Mouse (Mus musculus): ENCODE results near the gene Defb22. TPM values are rescaled to one million over a fixed set of nuclear protein-coding genes. Genes with fewer than 3 reads are reported as not detected.

The Defb22 gene
- polyA plus RNA-seq, 1 experiment from 2014 or later, result not detected

- no peak for DNase-seq (ENCODE audit: low spot score)
These were observed 47.6 kb downstream of the Defb22 start for GRCm38 (mm10) chr2:152442322-152442721.

DNA sequence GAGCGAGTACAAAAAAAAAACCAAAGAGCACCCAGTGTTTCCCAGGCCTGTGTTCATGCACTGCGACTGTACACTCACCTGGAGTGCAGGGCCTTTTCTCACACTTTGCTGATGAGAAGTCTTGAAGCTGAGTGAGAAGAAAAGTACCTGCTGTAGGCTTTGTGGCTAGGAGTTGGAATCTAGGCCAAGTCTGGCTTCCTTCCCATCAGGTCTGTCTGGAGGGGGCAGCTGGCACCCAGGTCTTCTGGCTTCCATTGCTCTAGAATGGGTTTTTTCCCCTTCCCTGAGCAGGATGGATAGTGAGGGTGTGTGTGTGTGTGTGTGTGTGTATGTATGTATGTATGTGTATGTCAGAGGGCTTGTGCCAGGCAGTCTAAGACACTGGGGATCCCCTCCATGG is 50.1 kb downstream of the Defb22 start:
- DNase-seq (ENCODE audit: low spot score), result no peak

- DNase-seq (ENCODE audit: low spot score), result peak; percentile 10
These were observed 51.0 kb downstream of the Defb22 start for GRCm38 (mm10) chr2:152438963-152439362.

GRCm38 (mm10) chr2:152436983-152437860 is 52.7 kb downstream of the Defb22 start:
- DNase-seq (ENCODE audit: low spot score), result peak; percentile 82

GRCm38 (mm10) chr2:152436405-152436901 is 53.5 kb downstream of the Defb22 start:
- DNase-seq (ENCODE audit: low spot score), result no peak

Other genes with a start within 250 kb of the Defb22 start
- 28.5 and 31.1 TPM in 2 replicates for gene Tbc1d20, start 196.3 kb downstream of the Defb22 start, polyA plus RNA-seq (2015; fragmentation: Nextera tagmentation; extraction: Ambion mirVana)
- gene Rbck1, start 157.5 kb downstream of the Defb22 start, polyA plus RNA-seq (2015; fragmentation: Nextera tagmentation; extraction: Ambion mirVana), result 131 and 138 TPM in 2 replicates
- 1.4 and 1.6 TPM in 2 replicates for gene Trib3, start 146.1 kb downstream of the Defb22 start, polyA plus RNA-seq (2015; fragmentation: Nextera tagmentation; extraction: Ambion mirVana)
- gene Nrsn2, start 113.5 kb downstream of the Defb22 start, polyA plus RNA-seq (2015; fragmentation: Nextera tagmentation; extraction: Ambion mirVana), result not detected in 2 replicates
- gene Sox12, start 92.1 kb downstream of the Defb22 start, polyA plus RNA-seq (2015; fragmentation: Nextera tagmentation; extraction: Ambion mirVana), result 0.91 and 1.2 TPM in 2 replicates
- 7.2 and 7.4 TPM in 2 replicates for gene Zcchc3, start 75.1 kb downstream of the Defb22 start, polyA plus RNA-seq (2015; fragmentation: Nextera tagmentation; extraction: Ambion mirVana)
- gene 6820408C15Rik, start 74.6 kb downstream of the Defb22 start, polyA plus RNA-seq (2015; fragmentation: Nextera tagmentation; extraction: Ambion mirVana), result 0.51 and 0.64 TPM in 2 replicates
- 0.23 and 0.28 TPM in 2 replicates for gene Defb23, start 25.5 kb downstream of the Defb22 start, polyA plus RNA-seq (2015; fragmentation: Nextera tagmentation; extraction: Ambion mirVana)
- gene Defb20, start 13.1 kb downstream of the Defb22 start, polyA plus RNA-seq (2015; fragmentation: Nextera tagmentation; extraction: Ambion mirVana), result not detected in 2 replicates
- gene Defb26, start 21.6 kb upstream of the Defb22 start, polyA plus RNA-seq (2015; fragmentation: Nextera tagmentation; extraction: Ambion mirVana), result 0.24 TPM in 1 of 2 replicates, not detected in the other
- gene Defb28, start 28.1 kb upstream of the Defb22 start, polyA plus RNA-seq (2015; fragmentation: Nextera tagmentation; extraction: Ambion mirVana), result not detected in 2 replicates
- gene Defb29, start 50.0 kb upstream of the Defb22 start, polyA plus RNA-seq (2015; fragmentation: Nextera tagmentation; extraction: Ambion mirVana), result not detected in 2 replicates
- 3.0 TPM in 1 of 2 replicates, not detected in the other for gene Gm17416, start 79.2 kb upstream of the Defb22 start, polyA plus RNA-seq (2015; fragmentation: Nextera tagmentation; extraction: Ambion mirVana)
- not detected in 2 replicates for gene Defb21, start 82.6 kb upstream of the Defb22 start, polyA plus RNA-seq (2015; fragmentation: Nextera tagmentation; extraction: Ambion mirVana)
- 1.3 and 2.2 TPM in 2 replicates for gene Defb19, start 90.2 kb upstream of the Defb22 start, polyA plus RNA-seq (2015; fragmentation: Nextera tagmentation; extraction: Ambion mirVana)
- 0.53 TPM in 1 of 2 replicates, not detected in the other for gene Defb45, start 109.3 kb upstream of the Defb22 start, polyA plus RNA-seq (2015; fragmentation: Nextera tagmentation; extraction: Ambion mirVana)
- not detected in 2 replicates for gene Defb36, start 114.2 kb upstream of the Defb22 start, polyA plus RNA-seq (2015; fragmentation: Nextera tagmentation; extraction: Ambion mirVana)
- 1.6 and 2.1 TPM in 2 replicates for gene Defb25, start 132.9 kb upstream of the Defb22 start, polyA plus RNA-seq (2015; fragmentation: Nextera tagmentation; extraction: Ambion mirVana)
- gene Rem1, start 136.8 kb upstream of the Defb22 start, polyA plus RNA-seq (2015; fragmentation: Nextera tagmentation; extraction: Ambion mirVana), result 2.2 and 3.2 TPM in 2 replicates
- gene H13, start 179.3 kb upstream of the Defb22 start, polyA plus RNA-seq (2015; fragmentation: Nextera tagmentation; extraction: Ambion mirVana), result 196 and 200 TPM in 2 replicates
- gene Mcts2, start 196.9 kb upstream of the Defb22 start, polyA plus RNA-seq (2015; fragmentation: Nextera tagmentation; extraction: Ambion mirVana), result 15.6 and 17.2 TPM in 2 replicates
- gene Id1, start 246.1 kb upstream of the Defb22 start, polyA plus RNA-seq (2015; fragmentation: Nextera tagmentation; extraction: Ambion mirVana), result 22.9 and 23.9 TPM in 2 replicates

Data from thymus, postnatal 0 days (tissue).